Mouse (Mus musculus): ENCODE measurements around the gene Dpm1.
A peak's percentile ranks its signal among the peaks of the same experiment; 100 is the strongest.

The Dpm1 gene

GRCm38 (mm10) chr2:168229116-168230025 lies 1.0 kb downstream of the Dpm1 start:
- peak in 1 of 2 experiments; percentile 42 for DNase-seq (ENCODE audit: low spot score in 2 of 2)

GRCm38 (mm10) chr2:168223326-168223725 lies 7.1 kb downstream of the Dpm1 start:
- DNase-seq (ENCODE audit: low spot score in 2 of 2) = no peak

- no peak for DNase-seq (ENCODE audit: low spot score in 2 of 2)
Observed at GRCm38 (mm10) chr2:168213788-168214397, 16.5 kb downstream of the Dpm1 start.

DNA sequence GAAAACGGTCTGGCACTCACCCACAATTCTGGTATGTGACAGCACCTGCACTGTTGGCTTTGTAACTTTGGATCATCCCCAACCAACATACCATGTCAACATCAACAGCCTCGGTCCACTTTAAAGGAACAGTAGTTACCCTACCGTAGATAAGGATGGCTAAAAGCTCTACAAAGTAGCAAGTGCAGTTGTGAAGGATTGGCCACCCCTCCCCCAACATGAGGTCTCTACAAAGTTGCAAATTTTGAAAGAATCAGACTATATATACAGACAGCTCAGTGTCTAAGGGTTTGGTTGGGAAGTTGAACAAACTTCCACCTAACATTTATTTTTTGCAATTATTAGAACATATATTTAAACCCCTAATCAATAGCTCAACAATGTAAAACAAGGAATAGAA lies 22.5 kb downstream of the Dpm1 start:
- no peak for DNase-seq (ENCODE audit: low spot score in 2 of 2)

DNA sequence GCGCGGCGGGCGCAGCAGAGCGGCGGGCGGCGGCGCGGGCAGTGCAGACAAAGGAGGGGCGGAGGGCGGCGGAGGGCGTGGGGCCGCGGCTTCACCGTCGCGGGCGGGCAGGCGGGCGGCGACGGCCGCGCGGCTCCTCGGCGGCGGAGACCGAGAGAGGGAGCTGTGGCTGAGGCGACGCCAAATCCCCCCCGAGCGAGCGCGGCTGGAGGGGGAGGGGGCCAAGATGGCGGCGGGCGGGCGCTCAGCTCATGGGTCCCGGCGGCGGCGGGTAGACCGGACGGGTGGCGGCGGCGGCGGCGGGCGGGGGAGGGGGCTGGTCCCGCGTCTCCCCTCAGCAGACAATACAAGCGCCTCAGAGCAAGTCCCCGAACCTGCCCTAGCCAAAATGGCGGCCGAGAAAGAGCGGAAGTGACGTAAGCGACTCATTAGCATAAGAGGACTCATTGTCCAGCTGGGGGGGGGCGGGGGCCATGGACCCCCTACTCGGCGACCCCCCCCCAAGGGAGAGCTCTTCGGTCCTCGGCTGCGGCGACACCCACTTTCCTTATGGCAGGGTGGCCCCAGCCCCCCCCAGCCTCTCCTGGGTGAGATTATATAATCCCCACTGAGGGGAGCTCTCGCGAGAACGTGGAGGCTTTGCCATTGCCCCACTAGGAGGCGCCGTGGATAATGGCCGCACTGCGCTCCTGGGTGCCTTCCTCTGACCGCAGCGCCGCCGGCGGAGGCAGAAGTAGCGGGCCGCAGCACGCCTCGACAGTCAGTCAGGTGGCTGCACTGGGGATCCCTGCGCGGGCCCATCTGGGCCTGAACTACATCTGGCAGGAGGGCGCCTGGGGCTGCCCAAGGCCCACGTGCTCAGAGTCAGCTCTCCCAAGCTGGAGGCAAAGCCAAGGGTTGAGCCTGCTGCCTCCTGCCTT lies 23.4 kb downstream of the Dpm1 start, which contains the start of gene Adnp:
Gene Adnp (minus strand): TSS at position 388 of the 920 bp plus-strand sequence.
- DNase-seq (ENCODE audit: low spot score in 2 of 2) = peak; percentile 95 to 98

- DNase-seq (ENCODE audit: low spot score in 2 of 2) = peak; percentile 42 to 79
Observed at GRCm38 (mm10) chr2:168205681-168206631, 24.4 kb downstream of the Dpm1 start.

GRCm38 (mm10) chr2:168205265-168205664 lies 25.1 kb downstream of the Dpm1 start:
- peak; percentile 89 to 94 for DNase-seq (ENCODE audit: low spot score in 2 of 2)

- DNase-seq (ENCODE audit: low spot score in 2 of 2) = no peak
Observed at GRCm38 (mm10) chr2:168204476-168204999, 25.9 kb downstream of the Dpm1 start.

- DNase-seq (ENCODE audit: low spot score in 2 of 2) = no peak
Observed at GRCm38 (mm10) chr2:168200014-168200691, 30.2 kb downstream of the Dpm1 start.

DNA sequence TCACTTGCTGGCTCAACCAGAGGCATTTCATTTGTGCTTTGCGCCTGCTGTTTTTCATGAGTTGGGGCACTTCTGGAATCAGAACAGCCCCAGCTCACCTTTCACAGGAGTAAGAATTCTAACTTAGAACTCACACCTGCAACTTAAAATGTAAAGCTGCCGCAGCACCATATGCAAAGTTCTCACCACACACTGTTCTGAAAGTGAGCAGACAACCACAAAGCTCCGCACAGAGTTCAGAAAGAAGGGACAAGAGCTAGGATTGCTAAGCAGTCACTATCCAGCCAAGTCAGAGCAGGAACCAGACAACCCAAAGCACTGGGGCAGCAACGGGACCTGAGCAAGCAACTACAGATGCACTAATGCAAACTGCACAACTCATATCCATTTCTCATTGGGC lies 30.9 kb downstream of the Dpm1 start:
- no peak for DNase-seq (ENCODE audit: low spot score in 2 of 2)

- no peak for DNase-seq (ENCODE audit: low spot score in 2 of 2)
Observed at GRCm38 (mm10) chr2:168198421-168198820, 32.0 kb downstream of the Dpm1 start.

- no peak for DNase-seq (ENCODE audit: low spot score in 2 of 2)
Observed at GRCm38 (mm10) chr2:168195721-168196120, 34.7 kb downstream of the Dpm1 start.

- no peak for DNase-seq (ENCODE audit: low spot score in 2 of 2)
Observed at GRCm38 (mm10) chr2:168193685-168194084, 36.7 kb downstream of the Dpm1 start.

- no peak for DNase-seq (ENCODE audit: low spot score in 2 of 2)
Observed at GRCm38 (mm10) chr2:168191856-168192255, 38.5 kb downstream of the Dpm1 start.

DNA sequence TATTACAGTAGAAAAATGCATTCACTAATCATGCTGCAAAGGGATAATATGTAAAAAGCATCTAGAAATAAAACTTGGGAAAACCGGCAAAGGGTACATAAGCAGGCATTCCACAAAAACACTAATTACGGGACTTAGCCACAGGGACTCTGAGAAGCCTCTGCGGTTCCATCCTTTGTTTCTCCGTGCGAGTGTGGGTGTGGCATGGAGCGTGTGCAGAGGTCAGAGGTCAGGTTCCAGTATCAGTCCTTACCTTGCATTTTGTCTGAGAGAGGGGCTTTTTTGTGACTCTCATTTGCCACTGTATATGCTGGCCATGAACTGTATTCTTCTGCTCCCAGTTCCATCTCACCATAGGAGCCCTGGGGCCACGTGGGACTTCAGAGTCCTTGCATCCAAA lies 54.4 kb downstream of the Dpm1 start:
- no peak for DNase-seq (ENCODE audit: low spot score in 2 of 2)

- peak; percentile 79 to 87 for DNase-seq (ENCODE audit: low spot score in 2 of 2)
Observed at GRCm38 (mm10) chr2:168170167-168170685, 60.2 kb downstream of the Dpm1 start.

- DNase-seq (ENCODE audit: low spot score in 2 of 2) = no peak
Observed at GRCm38 (mm10) chr2:168169800-168170113, 60.6 kb downstream of the Dpm1 start.

GRCm38 (mm10) chr2:168168892-168169799 lies 61.2 kb downstream of the Dpm1 start:
- no peak for DNase-seq (ENCODE audit: low spot score in 2 of 2)

DNA sequence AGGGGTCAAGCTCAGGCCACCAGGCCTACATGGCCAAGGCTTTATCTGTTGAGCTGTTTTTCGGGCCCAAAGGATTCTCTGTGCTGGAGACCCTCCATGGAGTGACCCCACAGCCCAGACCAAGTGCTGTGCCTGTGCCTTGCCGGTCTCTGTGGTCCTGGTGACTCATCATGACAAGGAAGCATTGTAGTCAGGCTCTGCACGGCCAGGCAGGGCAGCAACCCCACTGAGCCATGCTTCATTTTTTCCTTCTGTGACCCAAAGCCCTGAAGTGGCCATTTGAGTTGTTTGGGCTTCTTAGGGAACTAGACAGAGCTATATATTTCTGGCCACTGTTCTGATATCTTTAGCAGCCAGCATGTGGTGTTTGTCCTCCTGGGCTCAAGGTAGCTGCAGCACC lies 62.6 kb downstream of the Dpm1 start:
- DNase-seq (ENCODE audit: low spot score in 2 of 2) = no peak

All from spleen, postnatal 4 days (tissue).